Mouse (Mus musculus) MEL (cell line): ENCODE measurements at regions not wholly inside any gene's neighbourhood (a gene's known extent, or its start where the extent isn't known, plus 50 kb on each side); places are given as distances from the start of the nearest gene placed in this dataset.

ENCODE experiments used
- DNase-seq: peaks from one replicate; pipeline ENCODE4 v3.0.0; 2011; ENCODE audit warnings: low read depth, low spot score
- H3K27ac ChIP-seq: 2 replicates; pipeline ENCODE4 v1.5.1; 2012; ENCODE audit warnings: low read depth, mild to moderate bottlenecking, control low read depth, low read length, moderate library complexity; ENCODE audit not compliant: control insufficient read depth
- H3K27me3 ChIP-seq, 2 experiments: fragments of 150-350 bp in 1 of 2; sonication (generic) in 1 of 2; 2 replicates each; pipeline ENCODE4 v1.6.1; 2012; ENCODE audit warnings: low read length in 2 of 2, mild to moderate bottlenecking in 2 of 2, improper control_type of control experiment in 1 of 2, moderate library complexity in 1 of 2; ENCODE audit not compliant: insufficient read depth in 2 of 2, control insufficient read depth in 1 of 2
- H3K36me3 ChIP-seq, 2 experiments: 2 replicates each; pipeline ENCODE4 v1.6.1; 2012 to 2014; ENCODE audit warnings: low read length in 2 of 2, improper control_type of control experiment in 1 of 2, inconsistent platforms in 1 of 2, mild to moderate bottlenecking in 1 of 2; ENCODE audit not compliant: insufficient read depth in 2 of 2, control insufficient read depth in 1 of 2
- H3K4me1 ChIP-seq, 2 experiments: fragments of 150-350 bp in 1 of 2; sonication (generic) in 1 of 2; 2 replicates each; pipeline ENCODE4 v1.6.1; 2012; ENCODE audit warnings: low read length in 2 of 2, improper control_type of control experiment in 1 of 2, mild to moderate bottlenecking in 1 of 2; ENCODE audit not compliant: insufficient read depth in 2 of 2, control insufficient read depth in 1 of 2
- H3K4me3 ChIP-seq, 2 experiments: fragments of 150-350 bp in 1 of 2; sonication (generic) in 1 of 2; 2 replicates each; pipeline ENCODE4 v1.5.1; 2012; ENCODE audit warnings: low read depth in 2 of 2, low read length in 2 of 2, mild to moderate bottlenecking in 2 of 2, moderate library complexity in 2 of 2, control low read depth in 1 of 2, improper control_type of control experiment in 1 of 2; ENCODE audit not compliant: control insufficient read depth in 1 of 2, insufficient read depth in 1 of 2
- H3K79me2 ChIP-seq: 2 replicates; pipeline ENCODE4 v1.6.1; 2012; ENCODE audit warnings: mild to moderate bottlenecking, low read length, moderate library complexity; ENCODE audit not compliant: control insufficient read depth, poor library complexity, insufficient read depth
- H3K9ac ChIP-seq: 2 replicates; pipeline ENCODE4 v1.6.1; 2012; ENCODE audit warnings: low read depth, mild to moderate bottlenecking, control low read depth, low read length, moderate library complexity; ENCODE audit not compliant: control insufficient read depth, poor library complexity, severe bottlenecking
- H3K9me3 ChIP-seq: fragments of 150-350 bp; sonication (generic); replicated peaks from 2 replicates; pipeline ENCODE4 v1.6.1; 2012; ENCODE audit warnings: mild to moderate bottlenecking, low read length, improper control_type of control experiment, moderate library complexity; ENCODE audit not compliant: insufficient read depth
- CHD1 ChIP-seq: IDR thresholded peaks from 2 replicates; pipeline ENCODE4 v1.6.1; 2012; ENCODE audit warnings: low read depth, mild to moderate bottlenecking, inconsistent platforms, low read length, improper control_type of control experiment
- E2F4 ChIP-seq: IDR thresholded peaks from 2 replicates; pipeline ENCODE4 v1.6.1; 2011; ENCODE audit warnings: low read depth, low read length, improper control_type of control experiment, borderline replicate concordance
- ELF1 ChIP-seq: IDR thresholded peaks from 2 replicates; pipeline ENCODE4 v1.6.1; 2014; ENCODE audit warnings: low read depth, mild to moderate bottlenecking, inconsistent platforms, low read length, improper control_type of control experiment, moderate library complexity
- EP300 ChIP-seq, 2 experiments: IDR thresholded peaks; 2 replicates each; pipeline ENCODE4 v1.6.1; 2011; ENCODE audit warnings: improper control_type of control experiment in 2 of 2, low read length in 2 of 2, low read depth in 1 of 2, mild to moderate bottlenecking in 1 of 2
- GABPA ChIP-seq: IDR thresholded peaks from 2 replicates; pipeline ENCODE4 v1.6.1; 2012; ENCODE audit warnings: low read depth, mild to moderate bottlenecking, inconsistent platforms, low read length, improper control_type of control experiment, moderate library complexity
- GATA1 ChIP-seq: IDR thresholded peaks from 2 replicates; pipeline ENCODE4 v1.6.1; 2011; ENCODE audit warnings: low read depth, low read length, improper control_type of control experiment
- JUND ChIP-seq: IDR thresholded peaks from 2 replicates; pipeline ENCODE4 v1.6.1; 2011; ENCODE audit warnings: low read depth, mild to moderate bottlenecking, improper control_type of control experiment, low read length
- MAZ ChIP-seq: IDR thresholded peaks from 2 replicates; pipeline ENCODE4 v1.6.1; 2012; ENCODE audit warnings: low read depth, mild to moderate bottlenecking, inconsistent platforms, low read length, improper control_type of control experiment
- MEF2A ChIP-seq: IDR thresholded peaks from 2 replicates; pipeline ENCODE4 v1.6.1; 2014; ENCODE audit warnings: low read depth, mild to moderate bottlenecking, inconsistent platforms, low read length, improper control_type of control experiment; ENCODE audit not compliant: poor library complexity, insufficient replicate concordance, severe bottlenecking; ENCODE audit errors: extremely low read depth
- MXI1 ChIP-seq: IDR thresholded peaks from 2 replicates; pipeline ENCODE4 v1.6.1; 2011; ENCODE audit warnings: mild to moderate bottlenecking, low read depth, low read length, improper control_type of control experiment
- MYB ChIP-seq: IDR thresholded peaks from 2 replicates; pipeline ENCODE4 v1.6.1; 2011; ENCODE audit warnings: mild to moderate bottlenecking, low read depth, low read length, improper control_type of control experiment
- MYC ChIP-seq: IDR thresholded peaks from 2 replicates; pipeline ENCODE4 v1.6.1; 2011; ENCODE audit warnings: low read depth, mild to moderate bottlenecking, low read length, improper control_type of control experiment, moderate library complexity
- NELFE ChIP-seq: IDR thresholded peaks from 2 replicates; pipeline ENCODE4 v1.6.1; 2011; ENCODE audit warnings: low read depth, low read length, improper control_type of control experiment
- NRF1 ChIP-seq: IDR thresholded peaks from 2 replicates; pipeline ENCODE4 v1.6.1; 2014; ENCODE audit warnings: low read depth, mild to moderate bottlenecking, inconsistent platforms, low read length, improper control_type of control experiment, moderate library complexity; ENCODE audit not compliant: poor library complexity, insufficient read depth, severe bottlenecking
- POLR2A ChIP-seq, 2 experiments: IDR thresholded peaks; 2 replicates each; pipeline ENCODE4 v1.6.1; 2011 to 2012; ENCODE audit warnings: low read length in 2 of 2, mild to moderate bottlenecking in 2 of 2, control low read depth in 1 of 2, improper control_type of control experiment in 1 of 2, low read depth in 1 of 2, moderate library complexity in 1 of 2; ENCODE audit not compliant: control insufficient read depth in 1 of 2, insufficient read depth in 1 of 2, poor library complexity in 1 of 2
- POLR2AphosphoS5 ChIP-seq: IDR thresholded peaks from 2 replicates; pipeline ENCODE4 v1.6.1; 2012; ENCODE audit warnings: low read depth, borderline replicate concordance, mild to moderate bottlenecking, inconsistent platforms, low read length, moderate library complexity, mixed read lengths
- SIN3A ChIP-seq: IDR thresholded peaks from 2 replicates; pipeline ENCODE4 v1.6.1; 2012; ENCODE audit warnings: low read length, improper control_type of control experiment, inconsistent platforms
- TBP ChIP-seq: IDR thresholded peaks from 2 replicates; pipeline ENCODE4 v1.8.0; 2011; ENCODE audit warnings: low read depth, low read length, improper control_type of control experiment
- TCF12 ChIP-seq: IDR thresholded peaks from 2 replicates; pipeline ENCODE4 v1.6.1; 2014; ENCODE audit warnings: low read depth, mild to moderate bottlenecking, inconsistent platforms, low read length, improper control_type of control experiment, moderate library complexity
- USF2 ChIP-seq, 2 experiments: IDR thresholded peaks; 2 replicates each; pipeline ENCODE4 v1.6.1; 2011 to 2012; ENCODE audit warnings: improper control_type of control experiment in 2 of 2, low read length in 2 of 2, borderline replicate concordance in 1 of 2, inconsistent platforms in 1 of 2, low read depth in 1 of 2, mild to moderate bottlenecking in 1 of 2; ENCODE audit not compliant: insufficient read depth in 1 of 2
- ZMIZ1 ChIP-seq: IDR thresholded peaks from 2 replicates; pipeline ENCODE4 v1.6.1; 2012; ENCODE audit warnings: low read depth, mild to moderate bottlenecking, inconsistent platforms, low read length, improper control_type of control experiment, moderate library complexity

DNA sequence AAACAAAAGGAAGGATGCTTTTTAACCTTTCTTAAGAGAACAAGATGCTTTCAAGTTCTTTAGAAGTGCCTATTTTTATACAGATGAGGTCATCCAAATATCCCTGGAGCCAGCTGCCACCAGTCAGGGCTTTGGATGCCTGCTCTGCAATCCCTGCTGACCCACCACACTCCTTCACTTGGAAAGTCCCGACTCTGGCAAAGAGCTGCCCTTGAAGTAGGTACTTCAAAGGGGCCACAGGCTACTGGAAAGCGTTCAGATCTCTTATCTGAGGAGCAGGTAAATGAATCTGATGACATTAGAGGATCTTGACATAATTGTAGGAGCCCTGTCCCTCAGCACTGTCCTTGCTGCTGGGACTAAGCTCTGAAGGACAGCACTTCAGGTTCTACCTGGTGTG, 169.9 kb upstream of the Sesn3 start:
- TF ChIP-seq ELF1: no peak
- TF ChIP-seq GABPA: no peak
- no peak for TF ChIP-seq CHD1
- TF ChIP-seq USF2 (IDR thresholded peaks at IDR 0.05; ENCODE audit: borderline replicate concordance in 1 of 2, insufficient read depth in 1 of 2, low read depth in 1 of 2, low read length in 2 of 2): no peak
- no peak for TF ChIP-seq TBP
- no peak for TF ChIP-seq MAZ
- no peak for TF ChIP-seq MYC
- no peak for TF ChIP-seq POLR2AphosphoS5
- TF ChIP-seq SIN3A: no peak
- TF ChIP-seq NELFE: no peak
- TF ChIP-seq MEF2A: no peak
- no peak for TF ChIP-seq JUND
- no peak for TF ChIP-seq ZMIZ1
- no peak for TF ChIP-seq MXI1
- no peak for TF ChIP-seq E2F4
- no peak for TF ChIP-seq EP300 (IDR thresholded peaks at IDR 0.05; ENCODE audit: low read depth in 1 of 2, low read length in 2 of 2)
- TF ChIP-seq MYB: no peak
- no peak for TF ChIP-seq POLR2A (IDR thresholded peaks at IDR 0.05; ENCODE audit: control insufficient read depth in 1 of 2, insufficient read depth in 1 of 2, low read depth in 1 of 2, low read length in 2 of 2, poor library complexity in 1 of 2)
- H3K27ac ChIP-seq: no peak overlapping the region
- no peaks in the 10 kb centered on the region for H3K79me2 ChIP-seq
- peaks cover 0 to 3% of the 10 kb centered on the region in 2 experiments; a peak in 1 of 4 replicates for H3K27me3 ChIP-seq
- H3K9me3 ChIP-seq: no peaks in the 10 kb centered on the region
- H3K9ac ChIP-seq: no peak overlapping the region
- no peaks in the 10 kb centered on the region; a peak in 1 of 4 replicates for H3K36me3 ChIP-seq
- DNase-seq: no peak
- no peak overlapping the region for H3K4me3 ChIP-seq
- H3K4me1 ChIP-seq: 0 out of 4 replicates have a peak, but pooled peaks cover 0 to 2% of the 10 kb centered on the region in 2 experiments

DNA sequence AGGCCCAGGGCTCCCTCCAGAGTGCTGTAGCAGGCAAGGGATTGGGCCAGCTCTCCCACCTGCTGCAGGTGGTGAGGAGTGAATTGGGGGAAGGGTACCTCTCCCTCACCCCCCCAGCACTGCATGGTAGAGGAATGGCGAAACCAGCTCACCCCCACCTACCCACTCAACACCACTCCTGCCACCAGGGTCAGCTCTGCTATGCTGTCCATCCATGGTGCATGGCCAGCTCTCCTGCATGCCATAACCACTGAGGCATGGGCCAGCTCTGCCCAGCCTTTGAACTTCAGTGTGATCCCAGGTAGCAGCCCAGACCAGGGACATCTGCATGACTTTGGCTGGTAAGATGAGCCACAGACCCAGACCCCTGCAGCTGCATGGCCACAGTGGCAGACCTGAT, 168.5 kb upstream of the Sesn3 start:
- H3K79me2 ChIP-seq: no peaks in the 10 kb centered on the region
- no peaks in the 10 kb centered on the region; a peak in 1 of 4 replicates for H3K36me3 ChIP-seq
- TF ChIP-seq GABPA: no peak
- TF ChIP-seq TCF12: no peak
- no peak for TF ChIP-seq GATA1
- no peak for TF ChIP-seq NRF1
- 0 out of 4 replicates have a peak, but pooled peaks cover 0 to 2% of the 10 kb centered on the region in 2 experiments for H3K4me1 ChIP-seq
- no peak overlapping the region for H3K4me3 ChIP-seq
- no peak overlapping the region for H3K9ac ChIP-seq
- DNase-seq: no peak
- H3K9me3 ChIP-seq: no peaks in the 10 kb centered on the region
- H3K27me3 ChIP-seq: peaks cover 0 to 3% of the 10 kb centered on the region in 2 experiments; a peak in 2 of 4 replicates
- no peak overlapping the region for H3K27ac ChIP-seq
